Mouse (Mus musculus) embryonic facial prominence, embryonic 14.5 days (tissue): ENCODE measurements around the gene Olfr624. TPM values are rescaled to one million over a fixed set of nuclear protein-coding genes. Genes with fewer than 3 reads are reported as not detected.
"Not testable (repeated sequence)": the region's sequence is repeated elsewhere in the genome, so short reads cannot be mapped to it uniquely, and the experiment has no call there.

ENCODE experiments used
- ATAC-seq: fragments of 200-750 bp; cut with Nextera tagmentation; 2 replicates; pipeline ENCODE4 v1.8.0; 2017; ENCODE audit warnings: low read depth, moderate number of reproducible peaks, moderate TSS enrichment
- DNase-seq: peaks from one replicate; pipeline ENCODE4 v3.0.0-alpha.2; 2015; ENCODE audit warnings: low spot score
- H3K27ac ChIP-seq: fragments of 300-500 bp; sonication (generic); replicated peaks from 2 replicates; pipeline ENCODE4 v1.5.1; 2014; ENCODE audit warnings: low read depth, mild to moderate bottlenecking, low read length, moderate library complexity
- H3K27me3 ChIP-seq: fragments of 300-500 bp; sonication (generic); replicated peaks from 2 replicates; pipeline ENCODE4 v1.6.1; 2014; ENCODE audit warnings: low read length; ENCODE audit not compliant: control insufficient read depth, insufficient read depth
- H3K36me3 ChIP-seq: fragments of 300-500 bp; sonication (generic); 2 replicates; pipeline ENCODE4 v1.6.1; 2014; ENCODE audit warnings: low read length, mixed read lengths; ENCODE audit not compliant: control insufficient read depth, insufficient read depth
- H3K4me1 ChIP-seq: fragments of 300-500 bp; sonication (generic); 2 replicates; pipeline ENCODE4 v1.6.1; 2014; ENCODE audit warnings: antibody characterized with exemption, low read length; ENCODE audit not compliant: control insufficient read depth, insufficient read depth
- H3K4me2 ChIP-seq: fragments of 300-500 bp; sonication (generic); 2 replicates; pipeline ENCODE4 v1.6.1; 2014; ENCODE audit warnings: low read depth, mild to moderate bottlenecking, low read length, moderate library complexity, mixed read lengths
- H3K4me3 ChIP-seq: fragments of 300-500 bp; sonication (generic); 2 replicates; pipeline ENCODE4 v1.5.1; 2014; ENCODE audit warnings: low read depth, mild to moderate bottlenecking, low read length
- H3K9ac ChIP-seq: fragments of 300-500 bp; sonication (generic); 2 replicates; pipeline ENCODE4 v1.6.1; 2014; ENCODE audit warnings: low read depth, mild to moderate bottlenecking, low read length, moderate library complexity, mixed read lengths
- H3K9me3 ChIP-seq: fragments of 300-500 bp; sonication (generic); 2 replicates; pipeline ENCODE4 v1.6.1; 2016; ENCODE audit warnings: low read length; ENCODE audit not compliant: control insufficient read depth
- WGBS: fragments of 180-500 bp; shearing (Covaris S2); extraction: QIAGEN DNeasy Blood & Tissue Kit; methylation state at CpG from one replicate; pipeline ENCODE4 v1.1.7; 2014; 5-methylcytosine and 5-hydroxymethylcytosine counted together
- polyA plus RNA-seq: library from polyadenylated mRNA; unstranded; fragments of >200 nt; fragmentation: Nextera tagmentation; extraction: Ambion mirVana; gene quantifications from 2 replicates; pipeline ENCODE4 v1.2.1, GENCODE M21; 2014

Olfr624 gene
- 0.04 and 0.06 TPM in 2 replicates for polyA plus RNA-seq

GRCm38 (mm10) chr7:103671091-103671490, at the start of gene Olfr624:
TSS of gene Olfr624 (minus strand) at chr7:103671191.
- ATAC-seq = no peak

DNA sequence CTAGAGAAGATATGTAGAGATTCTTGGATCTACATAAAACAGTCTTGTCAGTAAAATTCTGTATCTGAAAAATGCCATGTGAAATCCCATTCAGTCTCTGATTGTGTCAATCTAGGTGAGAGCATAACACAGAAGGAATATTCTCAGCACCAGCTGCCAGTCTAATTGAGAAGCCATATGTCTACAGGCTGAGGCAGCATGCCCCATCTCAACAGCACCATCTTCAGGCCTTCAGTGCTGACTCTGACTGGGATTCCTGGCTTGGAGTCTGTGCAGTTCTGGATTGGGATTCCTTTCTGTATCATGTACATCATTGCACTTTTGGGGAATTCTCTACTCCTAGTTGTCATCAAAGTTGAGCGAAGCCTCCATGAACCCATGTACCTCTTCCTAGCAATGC, 45.4 kb upstream of the Olfr624 start:
- WGBS = 93% methylated on average over 1 of the region's 1 CpGs
- not testable (repeated sequence) for H3K4me3 ChIP-seq, ATAC-seq, H3K9me3 ChIP-seq, H3K9ac ChIP-seq, H3K27ac ChIP-seq, H3K36me3 ChIP-seq, DNase-seq, H3K27me3 ChIP-seq, H3K4me1 ChIP-seq, H3K4me2 ChIP-seq

More at GRCm38 (mm10) chr7:103671091-103671490, at the start of gene Olfr624:
- 89% methylated on average over 2 of the region's 2 CpGs for WGBS
- Histone ChIP-seq H3K27ac (no peak within 1 kb of the TSS), H3K9me3 (no peaks in the 10 kb centered on the region), H3K9ac (no peak within 1 kb of the TSS), H3K27me3 (no peaks in the 10 kb centered on the region), H3K4me1 (no peaks in the 10 kb centered on the region), H3K4me2 (no peak within 1 kb of the TSS), H3K4me3 (no peak within 1 kb of the TSS), H3K36me3 (no peaks in the 10 kb centered on the region)
- no peak for DNase-seq

GRCm38 (mm10) chr7:103714371-103714770, 43.4 kb upstream of the Olfr624 start, which contains the start of gene Olfr243:
TSS of gene Olfr243 (plus strand) at chr7:103714671.
- ATAC-seq = no peak
- Histone ChIP-seq H3K9me3 (no peaks in the 10 kb centered on the region), H3K4me2 (no peak within 1 kb of the TSS)

DNA sequence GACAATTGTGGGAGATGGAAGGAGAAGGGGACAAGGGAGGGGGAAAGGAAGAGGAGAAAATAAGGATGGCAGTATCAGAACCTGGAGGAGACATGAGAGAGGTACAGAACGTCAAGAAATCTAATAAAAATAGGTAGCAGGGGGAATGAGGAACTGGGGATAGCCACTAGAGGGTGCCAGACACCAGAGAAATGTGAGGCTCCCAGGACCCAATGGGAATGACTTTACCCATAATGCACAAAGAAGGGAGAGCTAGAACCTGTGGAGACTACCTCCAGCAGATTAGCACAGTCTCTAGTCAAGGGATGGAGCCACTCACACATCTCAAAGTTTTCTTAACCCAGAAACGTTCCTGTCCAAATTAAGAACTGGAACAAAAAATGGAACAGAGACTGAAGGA, 41.0 kb upstream of the Olfr624 start:
- ATAC-seq (no peak), DNase-seq (no peak)
- H3K4me1 ChIP-seq = no peaks in the 10 kb centered on the region
- no peak overlapping the region for H3K27ac ChIP-seq
- H3K36me3 ChIP-seq = no peaks in the 10 kb centered on the region
- no peak overlapping the region for H3K4me2 ChIP-seq
- H3K9ac ChIP-seq = no peak overlapping the region
- WGBS = 28% methylated on average over 2 of the region's 2 CpGs
- no peaks in the 10 kb centered on the region for H3K9me3 ChIP-seq
- H3K4me3 ChIP-seq = no peak overlapping the region
- no peaks in the 10 kb centered on the region for H3K27me3 ChIP-seq

More at GRCm38 (mm10) chr7:103714371-103714770, 43.4 kb upstream of the Olfr624 start, which contains the start of gene Olfr243:
- no peak within 1 kb of the TSS for H3K9ac ChIP-seq
- DNase-seq = no peak
- no peak within 1 kb of the TSS for H3K27ac ChIP-seq
- no peaks in the 10 kb centered on the region for H3K36me3 ChIP-seq
- H3K27me3 ChIP-seq = no peaks in the 10 kb centered on the region
- H3K4me1 ChIP-seq = no peaks in the 10 kb centered on the region
- H3K4me3 ChIP-seq = no peak within 1 kb of the TSS

DNA sequence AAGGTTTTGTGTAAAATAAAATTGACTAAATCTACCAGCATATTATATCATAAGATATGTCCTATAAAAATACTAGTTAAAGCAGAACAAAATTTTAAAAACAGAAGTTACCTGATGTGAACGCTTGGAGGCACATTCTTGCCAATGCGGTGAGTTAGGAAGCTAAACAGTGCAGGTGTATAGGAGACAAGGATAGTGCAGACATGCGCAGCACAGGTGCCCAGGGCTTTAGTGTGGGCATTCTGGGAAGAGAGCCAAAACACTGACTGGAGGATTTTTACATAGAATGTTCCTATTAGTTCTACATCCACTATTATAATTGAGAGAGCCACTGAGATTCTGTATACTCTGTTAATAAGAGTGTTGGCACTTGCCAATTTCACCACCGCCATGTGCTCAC, 28.5 kb upstream of the Olfr624 start:
- H3K4me1 ChIP-seq = no peaks in the 10 kb centered on the region
- no peaks in the 10 kb centered on the region for H3K27me3 ChIP-seq
- DNase-seq (no peak), ATAC-seq (no peak)
- no peak overlapping the region for H3K4me2 ChIP-seq
- no peaks in the 10 kb centered on the region for H3K9me3 ChIP-seq
- no peak overlapping the region for H3K9ac ChIP-seq
- no peaks in the 10 kb centered on the region for H3K36me3 ChIP-seq
- 90% methylated on average over 4 of the region's 4 CpGs for WGBS
- H3K4me3 ChIP-seq = no peak overlapping the region
- no peak overlapping the region for H3K27ac ChIP-seq

- ATAC-seq (no peak), DNase-seq (no peak)
- no peak within 1 kb of the TSS for H3K9ac ChIP-seq
- no peak within 1 kb of the TSS for H3K27ac ChIP-seq
- H3K4me2 ChIP-seq = no peak within 1 kb of the TSS
- H3K4me1 ChIP-seq = no peaks in the 10 kb centered on the region
- no peaks in the 10 kb centered on the region for H3K9me3 ChIP-seq
- H3K4me3 ChIP-seq = no peak within 1 kb of the TSS
- no peaks in the 10 kb centered on the region for H3K27me3 ChIP-seq
- H3K36me3 ChIP-seq = no peaks in the 10 kb centered on the region
These were observed 11.4 kb upstream of the Olfr624 start, which contains the start of gene Olfr625-ps1 for GRCm38 (mm10) chr7:103682420-103682819. TSS of gene Olfr625-ps1 (plus strand) at chr7:103682720.

GRCm38 (mm10) chr7:103663598-103663997, 7.4 kb downstream of the Olfr624 start, which contains the start of gene Olfr623:
TSS of gene Olfr623 (minus strand) at chr7:103663698.
- no peak within 1 kb of the TSS for H3K4me2 ChIP-seq
- no peaks in the 10 kb centered on the region for H3K9me3 ChIP-seq
- no peak within 1 kb of the TSS for H3K9ac ChIP-seq
- H3K27ac ChIP-seq = no peak within 1 kb of the TSS
- no peaks in the 10 kb centered on the region for H3K27me3 ChIP-seq
- no peak for ATAC-seq
- H3K36me3 ChIP-seq = no peaks in the 10 kb centered on the region
- H3K4me1 ChIP-seq = no peaks in the 10 kb centered on the region
- no peak within 1 kb of the TSS for H3K4me3 ChIP-seq
- DNase-seq = no peak

- Histone ChIP-seq H3K4me1 (no peaks in the 10 kb centered on the region), H3K4me3 (no peak overlapping the region), H3K36me3 (no peaks in the 10 kb centered on the region), H3K27me3 (no peaks in the 10 kb centered on the region), H3K27ac (no peak overlapping the region), H3K9ac (no peak overlapping the region), H3K9me3 (no peaks in the 10 kb centered on the region), H3K4me2 (no peak overlapping the region)
- no peak for DNase-seq
- no peak for ATAC-seq
- 85% methylated on average over 4 of the region's 4 CpGs for WGBS
These were observed 26.9 kb downstream of the Olfr624 start for GRCm38 (mm10) chr7:103644070-103644469.

- H3K4me2 ChIP-seq = no peak within 1 kb of the TSS
- no peaks in the 10 kb centered on the region for H3K27me3 ChIP-seq
- no peaks in the 10 kb centered on the region for H3K4me1 ChIP-seq
- H3K9me3 ChIP-seq = no peaks in the 10 kb centered on the region
- no peak within 1 kb of the TSS for H3K27ac ChIP-seq
- no peak within 1 kb of the TSS for H3K9ac ChIP-seq
- DNase-seq (no peak), ATAC-seq (no peak)
- H3K4me3 ChIP-seq = no peak within 1 kb of the TSS
- H3K36me3 ChIP-seq = no peaks in the 10 kb centered on the region
- 57% methylated on average over 1 of the region's 1 CpGs for WGBS
These were observed 28.4 kb downstream of the Olfr624 start, which contains the start of gene Olfr622 for GRCm38 (mm10) chr7:103642602-103643001. TSS of gene Olfr622 (minus strand) at chr7:103642702.
